Mouse (Mus musculus) myocyte (in vitro differentiated cells): ENCODE measurements at regions not wholly inside any gene's neighbourhood (a gene's known extent, or its start where the extent isn't known, plus 50 kb on each side); places are given as distances from the start of the nearest gene placed in this dataset.

Experiments
- H3K27me3 ChIP-seq: one replicate; pipeline ENCODE4 v1.6.1; 2011; ENCODE audit not compliant: control insufficient read depth, insufficient read depth, insufficient read length
- H3K36me3 ChIP-seq: one replicate; pipeline ENCODE4 v1.6.1; 2011; ENCODE audit not compliant: control insufficient read depth, insufficient read depth
- H3K4me2 ChIP-seq: one replicate; pipeline ENCODE4 v1.6.1; 2011; ENCODE audit warnings: low read depth, control low read depth
- H3K4me3 ChIP-seq: one replicate; pipeline ENCODE4 v1.5.1; 2011; ENCODE audit warnings: mild to moderate bottlenecking, control low read depth, moderate library complexity
- H3K79me2 ChIP-seq: one replicate; pipeline ENCODE4 v1.6.1; 2011; ENCODE audit not compliant: control insufficient read depth, insufficient read depth
- H3ac ChIP-seq: one replicate; pipeline ENCODE4 v1.6.1; 2011; ENCODE audit not compliant: control insufficient read depth, insufficient read length
- CEBPB ChIP-seq: IDR thresholded peaks from 2 replicates; pipeline ENCODE4 v1.6.1; 2011; ENCODE audit warnings: mild to moderate bottlenecking, moderate library complexity; ENCODE audit not compliant: poor library complexity, insufficient read depth, severe bottlenecking
- E2F4 ChIP-seq: IDR thresholded peaks from one replicate; pipeline ENCODE4 v1.6.1; 2011; ENCODE audit warnings: mild to moderate bottlenecking, control low read depth, moderate library complexity; ENCODE audit not compliant: insufficient read depth
- MAX ChIP-seq: IDR thresholded peaks from one replicate; pipeline ENCODE4 v1.6.1; 2011; ENCODE audit warnings: low read depth, mild to moderate bottlenecking, control low read depth
- MYOD1 ChIP-seq, 3 experiments: IDR thresholded peaks; one replicate each; pipeline ENCODE4 v1.6.1; 2011; ENCODE audit warnings: control low read depth in 2 of 3, low read depth in 2 of 3, mild to moderate bottlenecking in 2 of 3, moderate library complexity in 1 of 3; ENCODE audit not compliant: insufficient read length in 2 of 3, control insufficient read depth in 1 of 3
- MYOG ChIP-seq, 3 experiments: IDR thresholded peaks; one replicate each; pipeline ENCODE4 v1.6.1; 2011; ENCODE audit warnings: control low read depth in 2 of 3, low read depth in 2 of 3, mild to moderate bottlenecking in 2 of 3; ENCODE audit not compliant: insufficient read length in 2 of 3, control insufficient read depth in 1 of 3, insufficient read depth in 1 of 3
- POLR2A ChIP-seq: IDR thresholded peaks from one replicate; pipeline ENCODE4 v1.6.1; 2011; ENCODE audit warnings: low read depth, mild to moderate bottlenecking, control low read depth, moderate library complexity; ENCODE audit not compliant: insufficient read length
- POLR2AphosphoS2 ChIP-seq: IDR thresholded peaks from one replicate; pipeline ENCODE4 v1.6.1; 2011; ENCODE audit warnings: low read depth, control low read depth; ENCODE audit not compliant: insufficient read length
- REST ChIP-seq: IDR thresholded peaks from one replicate; pipeline ENCODE4 v1.6.1; 2011; ENCODE audit warnings: mild to moderate bottlenecking, control low read depth, moderate library complexity; ENCODE audit not compliant: insufficient read depth, insufficient read length
- SRF ChIP-seq: IDR thresholded peaks from one replicate; pipeline ENCODE4 v1.6.1; 2011; ENCODE audit warnings: low read depth; ENCODE audit not compliant: control insufficient read depth, insufficient read length
- TCF12 ChIP-seq: IDR thresholded peaks from one replicate; pipeline ENCODE4 v1.6.1; 2011; ENCODE audit warnings: mild to moderate bottlenecking, control low read depth; ENCODE audit not compliant: poor library complexity, insufficient read depth, severe bottlenecking
- TCF3 ChIP-seq: IDR thresholded peaks from one replicate; pipeline ENCODE4 v1.6.1; 2011; ENCODE audit warnings: low read depth, control low read depth; ENCODE audit not compliant: insufficient read length
- USF1 ChIP-seq: IDR thresholded peaks from one replicate; pipeline ENCODE4 v1.6.1; 2011; ENCODE audit warnings: low read depth, mild to moderate bottlenecking, control low read depth, moderate library complexity

GRCm38 (mm10) chr14:66561042-66561590 lies 552.1 kb upstream of the Gulo start:
- no peak overlapping the region for H3ac ChIP-seq
- no peaks in the 10 kb centered on the region for H3K36me3 ChIP-seq

GRCm38 (mm10) chr14:66558393-66558792 lies 549.4 kb upstream of the Gulo start:
- no peak for TF ChIP-seq CEBPB
- TF ChIP-seq USF1, result no peak
- no peak for TF ChIP-seq MYOD1 (IDR thresholded peaks at IDR 0.05; ENCODE audit: control insufficient read depth in 1 of 3, insufficient read length in 2 of 3, low read depth in 2 of 3)
- TF ChIP-seq TCF12, result no peak
- no peak for TF ChIP-seq MYOG (IDR thresholded peaks at IDR 0.05; ENCODE audit: control insufficient read depth in 1 of 3, insufficient read depth in 1 of 3, insufficient read length in 2 of 3, low read depth in 2 of 3)
- TF ChIP-seq POLR2AphosphoS2, result no peak
- Histone ChIP-seq H3K27me3 (no peaks in the 10 kb centered on the region), H3ac (no peak overlapping the region), H3K79me2 (no peaks in the 10 kb centered on the region), H3K4me2 (no peak overlapping the region), H3K36me3 (no peaks in the 10 kb centered on the region), H3K4me3 (no peak overlapping the region)

More at GRCm38 (mm10) chr14:66561042-66561590, 552.1 kb upstream of the Gulo start:
- H3K4me3 ChIP-seq, result no peak overlapping the region
- H3K27me3 ChIP-seq, result no peaks in the 10 kb centered on the region
- no peak for TF ChIP-seq REST
- no peak for TF ChIP-seq CEBPB
- TF ChIP-seq E2F4, result no peak
- TF ChIP-seq TCF12, result no peak
- TF ChIP-seq POLR2A, result no peak
- no peak for TF ChIP-seq POLR2AphosphoS2
- no peak for TF ChIP-seq MYOD1 (IDR thresholded peaks at IDR 0.05; ENCODE audit: control insufficient read depth in 1 of 3, insufficient read length in 2 of 3, low read depth in 2 of 3)
- TF ChIP-seq SRF, result no peak
- no peak for TF ChIP-seq MAX
- no peak for TF ChIP-seq MYOG (IDR thresholded peaks at IDR 0.05; ENCODE audit: control insufficient read depth in 1 of 3, insufficient read depth in 1 of 3, insufficient read length in 2 of 3, low read depth in 2 of 3)
- TF ChIP-seq USF1, result no peak
- TF ChIP-seq TCF3, result no peak
- no peak overlapping the region for H3K4me2 ChIP-seq
- no peaks in the 10 kb centered on the region for H3K79me2 ChIP-seq

DNA sequence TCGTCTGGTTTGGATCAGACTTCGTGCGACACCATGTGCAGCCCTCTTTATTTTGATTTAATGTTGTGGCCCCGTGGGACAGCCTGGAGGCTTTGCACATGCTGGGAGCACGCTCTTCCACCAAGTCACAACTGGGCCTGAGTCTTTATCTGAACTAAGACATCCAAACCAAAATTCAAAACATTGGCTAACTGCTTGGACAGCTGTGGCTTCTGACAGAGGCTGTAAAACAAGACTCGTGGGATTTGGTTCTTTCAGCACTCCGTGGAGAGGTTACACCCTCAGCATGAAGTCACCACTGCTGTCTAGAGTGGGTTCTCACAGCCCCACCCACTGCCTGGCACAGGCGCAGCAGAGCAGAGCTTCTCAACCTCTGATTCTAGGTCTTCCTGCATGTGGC lies 548.6 kb upstream of the Gulo start:
- TF ChIP-seq MYOD1 (IDR thresholded peaks at IDR 0.05; ENCODE audit: control insufficient read depth in 1 of 3, insufficient read length in 2 of 3, low read depth in 2 of 3) (no peak), REST (no peak), USF1 (no peak), E2F4 (no peak)
- Histone ChIP-seq H3ac (no peak overlapping the region), H3K27me3 (no peaks in the 10 kb centered on the region), H3K36me3 (no peaks in the 10 kb centered on the region), H3K4me2 (no peak overlapping the region), H3K79me2 (no peaks in the 10 kb centered on the region), H3K4me3 (no peak overlapping the region)

GRCm38 (mm10) chr14:66538498-66538897 lies 529.5 kb upstream of the Gulo start:
- TF ChIP-seq CEBPB (no peak), MYOG (IDR thresholded peaks at IDR 0.05; ENCODE audit: control insufficient read depth in 1 of 3, insufficient read depth in 1 of 3, insufficient read length in 2 of 3, low read depth in 2 of 3) (no peak), E2F4 (no peak), TCF3 (no peak), REST (no peak), MYOD1 (IDR thresholded peaks at IDR 0.05; ENCODE audit: control insufficient read depth in 1 of 3, insufficient read length in 2 of 3, low read depth in 2 of 3) (no peak), SRF (no peak), TCF12 (no peak), POLR2AphosphoS2 (no peak), POLR2A (no peak), MAX (no peak), USF1 (no peak)
- Histone ChIP-seq H3K79me2 (no peaks in the 10 kb centered on the region), H3K4me2 (no peak overlapping the region), H3ac (no peak overlapping the region), H3K36me3 (no peaks in the 10 kb centered on the region), H3K27me3 (no peaks in the 10 kb centered on the region), H3K4me3 (no peak overlapping the region)

DNA sequence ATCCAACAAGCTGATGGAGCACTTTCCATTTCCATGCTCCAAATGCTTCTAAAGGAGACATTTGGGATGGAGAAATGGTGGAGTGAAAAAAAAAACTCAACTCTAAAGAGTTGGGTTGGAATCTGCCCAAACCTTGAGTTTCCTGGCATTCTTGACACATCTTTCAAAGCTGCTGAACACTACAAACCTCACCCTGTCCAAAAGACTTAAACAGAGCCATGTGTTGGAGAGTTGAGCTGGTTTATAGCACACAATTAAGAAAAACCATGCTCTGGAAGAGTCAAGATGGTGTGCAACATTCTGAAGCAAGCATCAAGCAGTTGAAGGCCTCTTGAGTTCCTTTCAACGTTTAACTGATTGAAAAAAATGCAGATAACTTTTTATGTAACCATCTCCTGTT lies 525.7 kb upstream of the Gulo start:
- Histone ChIP-seq H3K4me2 (no peak overlapping the region), H3K27me3 (no peaks in the 10 kb centered on the region), H3K36me3 (no peaks in the 10 kb centered on the region), H3K4me3 (no peak overlapping the region), H3K79me2 (no peaks in the 10 kb centered on the region), H3ac (no peak overlapping the region)
- TF ChIP-seq REST (no peak), POLR2A (no peak), CEBPB (no peak), TCF12 (no peak), SRF (no peak), POLR2AphosphoS2 (no peak)
